Mouse (Mus musculus) common myeloid progenitor, adult 5-6 weeks (primary cell): ENCODE data around the gene Slc17a3. TPM values are rescaled to one million over a fixed set of nuclear protein-coding genes. Genes with fewer than 3 reads are reported as not detected.

Experiments used
- ATAC-seq: replicated peaks from 2 replicates; pipeline ENCODE4 v1.8.0; 2016; ENCODE audit warnings: low read depth, mild to moderate bottlenecking, moderate TSS enrichment, inconsistent platforms; ENCODE audit not compliant: poor library complexity, severe bottlenecking
- total RNA-seq: library from RNA; stranded (forward); fragments of 200-1000, 187-1606 nt; gene quantifications from 2 replicates; pipeline ENCODE4 v1.2.3, GENCODE M21; 2017

Slc17a3 gene
- total RNA-seq, 1 experiment from 2014 or later = not detected

DNA sequence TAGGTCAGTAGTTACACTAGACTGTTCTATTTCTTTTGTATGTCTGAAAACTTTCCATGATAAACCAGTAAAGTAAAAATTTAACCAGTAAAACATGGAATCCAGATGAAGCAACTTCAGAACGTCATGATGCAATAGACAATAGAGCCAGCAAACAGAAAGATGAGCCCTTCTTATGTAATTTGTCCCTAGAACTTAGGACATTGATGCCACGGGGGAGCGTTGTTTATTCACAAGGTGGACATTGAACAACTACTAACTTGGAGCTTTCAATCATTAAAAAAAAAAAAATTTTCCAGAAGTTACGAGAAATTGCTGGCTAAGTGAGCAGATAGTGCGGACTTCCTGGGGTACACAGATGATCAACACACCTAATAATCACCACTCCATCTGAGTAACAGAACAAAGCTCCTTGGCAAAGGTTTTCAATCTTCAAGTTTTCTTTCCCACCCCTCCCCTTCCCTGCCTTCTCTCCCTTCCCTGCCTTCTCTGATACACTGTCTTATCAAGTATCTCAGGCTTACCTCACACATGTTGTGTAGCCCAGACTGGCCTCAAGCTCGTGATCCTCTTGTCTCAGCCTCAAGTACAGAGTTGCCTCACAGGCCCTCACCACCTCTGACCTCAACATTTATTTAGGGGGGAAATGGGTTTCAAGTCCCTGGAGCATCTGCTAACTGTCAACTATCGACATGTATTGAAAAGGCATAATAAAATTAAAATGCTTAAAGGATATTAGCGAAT lies 29.7 kb downstream of the Slc17a3 start:
- no peak for ATAC-seq

- ATAC-seq = no peak
Observed at GRCm38 (mm10) chr13:23869996-23870395, 30.8 kb downstream of the Slc17a3 start.

DNA sequence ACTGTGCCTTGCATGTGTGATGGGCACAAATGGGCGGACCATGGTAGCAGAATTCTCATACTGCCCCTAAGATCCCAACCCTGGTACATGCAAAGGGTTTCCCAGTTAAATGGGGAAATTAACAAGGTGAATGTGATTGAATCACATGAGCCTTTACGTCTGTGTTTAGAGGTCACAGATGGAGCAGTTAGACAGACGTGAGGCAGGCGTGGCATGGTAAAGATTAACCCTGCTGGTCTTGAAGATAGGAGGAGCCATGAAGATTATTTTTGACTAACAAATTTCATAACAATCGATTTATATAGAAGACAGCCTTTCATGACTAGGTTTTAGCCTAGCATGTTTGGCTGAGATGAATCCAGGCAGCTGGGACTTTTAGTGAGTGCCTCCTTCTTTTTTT lies 33.9 kb downstream of the Slc17a3 start:
- ATAC-seq = no peak

- peak; percentile 78 for ATAC-seq
Observed at GRCm38 (mm10) chr13:23879106-23879505, 39.9 kb downstream of the Slc17a3 start.

DNA sequence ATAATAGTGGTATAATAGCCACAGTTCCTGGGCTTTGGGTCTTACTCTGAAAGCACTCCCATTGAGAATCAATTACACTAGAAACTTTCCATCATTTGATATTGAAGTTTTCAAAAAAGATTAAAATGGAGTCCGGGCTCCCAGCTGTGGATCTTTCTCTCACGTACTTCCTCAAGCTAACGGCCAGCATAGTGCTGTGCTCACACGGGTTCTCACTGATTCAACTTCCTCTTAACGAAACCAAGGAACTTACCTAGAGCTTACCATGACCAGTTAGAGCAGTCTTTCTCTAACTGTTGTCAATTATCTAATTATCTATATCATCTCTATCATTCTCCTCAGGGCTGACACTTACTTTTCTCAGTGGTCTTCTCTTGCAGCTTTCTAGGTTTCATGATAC lies 40.4 kb downstream of the Slc17a3 start:
- peak; percentile 89 for ATAC-seq

DNA sequence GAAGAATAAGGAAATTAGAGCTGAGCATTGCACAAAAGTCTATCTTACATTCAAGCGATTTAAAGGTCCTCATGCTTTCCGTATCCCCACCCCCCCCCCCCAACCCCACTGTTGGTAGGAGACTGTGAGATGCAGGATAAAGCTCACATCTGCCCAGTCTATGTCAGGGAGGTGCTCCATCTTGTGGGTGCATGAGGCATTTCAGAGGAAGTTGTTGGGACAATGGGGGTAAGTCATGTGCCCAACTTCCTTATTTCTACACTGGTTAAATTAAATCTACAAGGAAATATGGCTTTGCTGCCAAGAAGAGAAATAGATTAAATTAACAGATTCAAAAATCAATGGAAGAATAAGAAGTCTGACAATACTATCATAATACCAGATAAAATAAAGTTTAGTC lies 46.3 kb downstream of the Slc17a3 start:
- ATAC-seq = peak; percentile 99

DNA sequence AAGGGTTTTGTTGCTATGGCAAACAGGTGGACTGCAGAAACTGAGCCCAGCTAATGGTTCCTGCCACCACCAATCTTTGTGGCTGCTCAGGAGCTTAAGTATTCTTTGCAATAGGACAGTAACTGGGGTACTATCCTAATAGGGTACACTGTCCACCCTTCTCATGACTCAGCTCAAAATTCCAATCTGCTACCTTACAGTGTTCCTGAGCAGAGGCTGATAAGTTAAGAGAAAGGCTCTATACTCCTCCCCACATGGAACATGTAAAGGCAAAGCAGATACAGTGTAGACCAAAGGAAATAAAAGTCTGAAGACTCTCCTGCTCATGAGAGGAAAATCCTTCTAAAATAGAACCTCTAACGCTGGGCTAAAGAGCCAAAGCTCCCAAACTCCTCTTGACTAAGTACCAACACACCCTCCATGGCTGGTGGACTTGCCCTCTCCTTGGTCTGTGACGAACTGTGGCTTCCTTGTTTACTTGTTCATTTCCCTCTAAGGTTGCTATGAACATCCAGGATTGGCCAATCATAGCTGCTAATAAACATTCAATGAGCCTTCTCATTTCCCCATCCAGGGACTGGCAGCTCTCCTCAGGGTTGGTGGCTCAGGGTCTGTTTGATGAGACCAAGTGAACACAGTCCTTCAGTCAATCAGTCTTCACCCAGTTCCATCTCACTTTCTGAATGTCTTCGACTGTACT lies 47.9 kb downstream of the Slc17a3 start:
- ATAC-seq = no peak

DNA sequence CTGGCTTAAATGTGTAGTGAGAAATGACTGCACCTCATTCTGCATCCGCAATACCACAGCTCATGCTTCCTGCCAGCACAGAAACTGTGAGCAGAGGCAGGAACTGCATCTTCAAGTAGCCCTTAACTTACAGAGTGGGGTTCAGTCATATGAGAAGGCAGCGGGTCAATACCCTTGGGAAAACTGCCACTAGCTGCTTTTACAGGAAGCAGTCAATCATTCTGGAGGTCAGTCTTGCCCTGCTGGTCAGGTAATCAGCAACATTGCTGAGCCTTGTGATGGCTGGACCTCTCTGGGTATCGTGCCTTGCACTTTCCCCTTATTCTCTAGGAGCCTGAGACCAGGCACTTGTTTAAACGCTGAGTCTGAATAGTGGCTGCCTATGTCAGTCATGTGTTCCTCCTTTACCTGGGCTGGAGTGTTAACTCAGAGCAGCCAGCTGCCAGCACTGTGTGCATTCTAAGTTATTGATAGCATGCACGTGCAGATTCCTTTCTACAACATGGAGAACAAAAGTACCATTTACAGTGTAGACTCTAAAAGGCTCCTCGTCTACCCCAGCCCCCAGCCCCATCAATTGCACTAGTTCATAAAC lies 49.9 kb downstream of the Slc17a3 start:
- no peak for ATAC-seq

DNA sequence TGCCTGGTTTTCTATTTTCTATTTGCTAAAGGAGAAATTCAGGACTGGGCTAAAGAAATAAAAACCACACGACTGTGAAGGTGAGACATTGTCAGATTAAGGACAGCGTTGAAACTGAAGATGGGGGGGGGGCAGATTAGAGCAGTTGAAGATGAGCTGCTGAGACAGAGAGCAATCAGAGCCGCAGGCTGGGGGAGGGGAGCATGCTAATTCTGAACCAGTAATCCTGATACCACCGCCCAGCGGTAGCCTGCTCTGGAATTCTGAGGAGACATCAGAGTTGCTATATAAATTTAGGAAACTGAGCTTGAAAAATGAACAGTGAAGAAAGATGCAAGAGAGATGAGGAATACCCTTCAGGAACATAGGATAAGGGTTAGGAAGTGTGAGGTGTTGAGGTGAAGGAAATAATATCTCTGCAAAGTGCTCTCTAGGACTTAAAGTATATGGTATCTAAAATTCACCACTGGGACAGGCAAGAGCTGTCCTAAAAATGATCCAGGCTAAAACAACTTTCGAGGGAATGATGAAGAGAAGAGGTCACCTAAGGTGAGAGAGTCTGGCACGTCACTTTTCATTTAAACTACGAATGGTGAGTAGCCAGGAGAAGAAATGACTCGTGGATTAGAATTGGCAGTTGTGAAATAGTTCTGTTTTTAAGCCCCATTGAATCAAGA lies 53.5 kb downstream of the Slc17a3 start:
- no peak for ATAC-seq

GRCm38 (mm10) chr13:23893269-23893593 lies 54.0 kb downstream of the Slc17a3 start:
- ATAC-seq = no peak; the same call in 1 of the 2 replicates

GRCm38 (mm10) chr13:23898242-23898641 lies 59.0 kb downstream of the Slc17a3 start:
- peak; percentile 77 for ATAC-seq

DNA sequence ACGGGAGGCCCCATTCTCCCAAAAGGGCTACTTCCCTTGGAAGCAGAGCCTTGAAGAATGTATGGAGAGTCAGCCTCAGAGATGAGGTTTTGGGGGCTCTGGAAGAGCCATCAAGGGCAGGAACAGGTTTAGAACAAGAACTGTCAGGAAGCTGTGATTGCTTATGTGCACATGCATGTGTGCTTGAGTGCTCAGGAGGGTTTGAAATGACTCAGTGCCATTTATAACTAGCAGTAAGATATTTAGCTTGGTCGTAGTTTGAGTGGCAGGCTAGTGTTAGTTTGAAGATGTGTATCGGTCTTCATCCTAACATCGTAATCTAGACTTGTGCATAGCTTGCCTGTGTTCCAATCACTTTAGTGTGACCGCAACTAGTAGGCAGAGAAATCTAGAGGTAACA lies 67.7 kb downstream of the Slc17a3 start:
- ATAC-seq = no peak

GRCm38 (mm10) chr13:23910121-23910520 lies 70.9 kb downstream of the Slc17a3 start:
- peak; percentile 20; the same call in 1 of the 2 replicates for ATAC-seq

Other genes starting within 250 kb of the Slc17a3 start
- 92.7 and 94.2 TPM in 2 replicates for gene Hist1h2be, start 218.3 kb upstream of the Slc17a3 start, total RNA-seq
- 314 and 326 TPM in 2 replicates for gene Hist1h1e, start 216.9 kb upstream of the Slc17a3 start, total RNA-seq
- gene Hist1h2ac, start 155.5 kb upstream of the Slc17a3 start, total RNA-seq = 114 and 119 TPM in 2 replicates
- gene Hist1h2bc, start 155.2 kb upstream of the Slc17a3 start, total RNA-seq = 224 and 276 TPM in 2 replicates
- 0.55 and 3.1 TPM in 2 replicates for gene Hist1h1t, start 143.6 kb upstream of the Slc17a3 start, total RNA-seq
- 434 and 555 TPM in 2 replicates for gene Hist1h4c, start 141.0 kb upstream of the Slc17a3 start, total RNA-seq
- gene Hfe, start 128.6 kb upstream of the Slc17a3 start, total RNA-seq = 3.6 and 4.3 TPM in 2 replicates
- gene Hist1h1c, start 100.6 kb upstream of the Slc17a3 start, total RNA-seq = 753 and 796 TPM in 2 replicates
- gene Hist1h3c, start 93.8 kb upstream of the Slc17a3 start, total RNA-seq = 801 and 823 TPM in 2 replicates
- 2,989 and 3,536 TPM in 2 replicates for gene Hist1h2bb, start 92.7 kb upstream of the Slc17a3 start, total RNA-seq
- gene Hist1h2ab, start 88.3 kb upstream of the Slc17a3 start, total RNA-seq = 2,765 and 2,805 TPM in 2 replicates
- 689 and 718 TPM in 2 replicates for gene Hist1h3b, start 87.2 kb upstream of the Slc17a3 start, total RNA-seq
- 676 and 902 TPM in 2 replicates for gene Hist1h4b, start 82.4 kb upstream of the Slc17a3 start, total RNA-seq
- gene Hist1h4a, start 78.2 kb upstream of the Slc17a3 start, total RNA-seq = 597 and 703 TPM in 2 replicates
- gene Hist1h3a, start 77.0 kb upstream of the Slc17a3 start, total RNA-seq = 599 and 655 TPM in 2 replicates
- gene Hist1h1a, start 75.8 kb upstream of the Slc17a3 start, total RNA-seq = 2,071 and 2,536 TPM in 2 replicates
- not detected in 2 replicates for gene Trim38, start 69.5 kb upstream of the Slc17a3 start, total RNA-seq
- not detected in 2 replicates for gene Slc17a2, start 32.4 kb upstream of the Slc17a3 start, total RNA-seq
- gene Slc17a1, start 28.3 kb downstream of the Slc17a3 start, total RNA-seq = not detected in 2 replicates
- gene Slc17a4, start 75.6 kb downstream of the Slc17a3 start, total RNA-seq = 0.46 TPM in 1 of 2 replicates, not detected in the other
- gene Hist1h2ba, start 94.7 kb downstream of the Slc17a3 start, total RNA-seq = not detected in 2 replicates
- gene Hist1h2aa, start 95.0 kb downstream of the Slc17a3 start, total RNA-seq = not detected in 2 replicates
- not detected in 2 replicates for gene Scgn, start 151.8 kb downstream of the Slc17a3 start, total RNA-seq